In genomic region chr13:103890038-103890437, GRCm38 (mm10) we compare ENCODE assay signal across 14 mouse cellular contexts.
"Had no signal": no experiment of that assay in that cellular context is flagged by ENCODE, and none has a peak within 500 bp of the region (broad histone marks: within the 10 kb centered on the region; RNA-seq: fewer than 3 reads in every experiment).

No protein-coding gene starts in this region.

- H3K4me2 ChIP-seq: intestine, embryonic 15.5 days; limb, embryonic 13.5 days; neural tube, embryonic 12.5 days had no signal

- H3K9me3 ChIP-seq: intestine, embryonic 15.5 days; limb, embryonic 13.5 days; neural tube, embryonic 12.5 days had no signal

- H3K27me3 ChIP-seq: intestine, embryonic 15.5 days; limb, embryonic 13.5 days; neural tube, embryonic 12.5 days had no signal

- H3K36me3 ChIP-seq: intestine, embryonic 15.5 days; neural tube, embryonic 12.5 days had no signal

- H3K27ac ChIP-seq: intestine, embryonic 15.5 days; layer of hippocampus, adult 2 months; limb, embryonic 13.5 days; liver, embryonic 14.5 days; neural tube, embryonic 12.5 days had no signal

- H3K9ac ChIP-seq: intestine, embryonic 15.5 days; limb, embryonic 13.5 days; liver, embryonic 14.5 days; neural tube, embryonic 12.5 days had no signal

- ATAC-seq: intestine, embryonic 15.5 days; lung, postnatal 0 days had no signal

- DNase-seq: kidney, adult 18-20 months; kidney, postnatal 10 days; kidney, postnatal 4 days; left cerebral cortex, postnatal 4 days; lung, adult 2 months; lung, postnatal 36 days; right cerebral cortex, postnatal 14 days; thymus, postnatal 36 days had no signal

- H3K4me3 ChIP-seq: intestine, embryonic 15.5 days; layer of hippocampus, adult 2 months; limb, embryonic 13.5 days; neural tube, embryonic 12.5 days had no signal
